Mouse (Mus musculus) ES-E14 (cell line): ENCODE measurements around the gene Tctn3. TPM values are rescaled to one million over a fixed set of nuclear protein-coding genes. Genes with fewer than 3 reads are reported as not detected.
A peak's percentile ranks its signal among the peaks of the same experiment; 100 is the strongest.

ENCODE experiments used
- DNase-seq: peaks from one replicate; pipeline ENCODE4 v3.0.0-alpha.2; 2013; ENCODE audit warnings: low read depth, low spot score
- H3K27ac ChIP-seq: 2 replicates; pipeline ENCODE4 v1.5.1; 2012; ENCODE audit warnings: low read depth, mild to moderate bottlenecking, low read length, moderate library complexity, mixed read lengths; ENCODE audit not compliant: poor library complexity, insufficient read depth, severe bottlenecking
- H3K36me3 ChIP-seq: 2 replicates; pipeline ENCODE4 v1.6.1; 2012; ENCODE audit warnings: mild to moderate bottlenecking, low read length, moderate library complexity, mixed read lengths; ENCODE audit not compliant: control insufficient read depth, poor library complexity, insufficient read depth, severe bottlenecking
- H3K4me1 ChIP-seq, 2 experiments: fragments of 150-350 bp in 1 of 2; sonication (generic) in 1 of 2; 2 replicates each; pipeline ENCODE4 v1.6.1; 2012; ENCODE audit warnings: low read length in 2 of 2, mild to moderate bottlenecking in 1 of 2, mixed read lengths in 1 of 2; ENCODE audit not compliant: control insufficient read depth in 2 of 2, insufficient read depth in 2 of 2, poor library complexity in 1 of 2
- H3K4me3 ChIP-seq, 2 experiments: fragments of 150-350 bp in 1 of 2; sonication (generic) in 1 of 2; 2 replicates each; pipeline ENCODE4 v1.5.1; 2012; ENCODE audit warnings: low read length in 2 of 2, low read depth in 1 of 2, mild to moderate bottlenecking in 1 of 2, mixed read lengths in 1 of 2; ENCODE audit not compliant: insufficient read depth in 1 of 2, poor library complexity in 1 of 2, severe bottlenecking in 1 of 2
- H3K9ac ChIP-seq: 2 replicates; pipeline ENCODE4 v1.6.1; 2012; ENCODE audit warnings: low read depth, mild to moderate bottlenecking, low read length, mixed read lengths; ENCODE audit not compliant: poor library complexity, insufficient read depth, severe bottlenecking
- H3K9me3 ChIP-seq: fragments of 150-350 bp; sonication (generic); 2 replicates; pipeline ENCODE4 v1.6.1; 2012; ENCODE audit warnings: low read depth, mild to moderate bottlenecking, low read length; ENCODE audit not compliant: control insufficient read depth, insufficient read depth
- CHD2 ChIP-seq: IDR thresholded peaks from 2 replicates; pipeline ENCODE4 v1.6.1; 2014; ENCODE audit warnings: mild to moderate bottlenecking, low read depth, low read length, inconsistent platforms
- HCFC1 ChIP-seq: IDR thresholded peaks from 2 replicates; pipeline ENCODE4 v1.6.1; 2012; ENCODE audit warnings: low read length, inconsistent platforms, borderline replicate concordance; ENCODE audit not compliant: insufficient read depth
- MAFK ChIP-seq: IDR thresholded peaks from 2 replicates; pipeline ENCODE4 v1.6.1; 2014; ENCODE audit warnings: mild to moderate bottlenecking, low read depth, low read length, inconsistent platforms; ENCODE audit not compliant: insufficient read depth
- ZC3H11A ChIP-seq: IDR thresholded peaks from 2 replicates; pipeline ENCODE4 v1.6.1; 2012; ENCODE audit warnings: low read depth, mild to moderate bottlenecking, inconsistent platforms, low read length, borderline replicate concordance
- ZNF384 ChIP-seq: IDR thresholded peaks from 2 replicates; pipeline ENCODE4 v1.6.1; 2012; ENCODE audit warnings: low read depth, low read length, inconsistent platforms
- in situ Hi-C, 2 experiments: fragments of 600-800 bp; cut with MboI; formaldehyde crosslinking; loops; one replicate each; pipeline ENCODE4 v1.15.1; 2025; ENCODE audit warnings: low sequenced_read_pairs in 2 of 2, inconsistent platforms in 1 of 2; ENCODE audit not compliant: unreplicated experiment in 2 of 2
- total RNA-seq: library from RNA; depleted of rRNA; stranded (reverse); fragments of 300-350 nt; gene quantifications from 2 replicates; pipeline ENCODE4 v1.2.3, GENCODE M21; 2012

Tctn3 gene
- total RNA-seq, 1 experiment: 8.8 TPM

DNA sequence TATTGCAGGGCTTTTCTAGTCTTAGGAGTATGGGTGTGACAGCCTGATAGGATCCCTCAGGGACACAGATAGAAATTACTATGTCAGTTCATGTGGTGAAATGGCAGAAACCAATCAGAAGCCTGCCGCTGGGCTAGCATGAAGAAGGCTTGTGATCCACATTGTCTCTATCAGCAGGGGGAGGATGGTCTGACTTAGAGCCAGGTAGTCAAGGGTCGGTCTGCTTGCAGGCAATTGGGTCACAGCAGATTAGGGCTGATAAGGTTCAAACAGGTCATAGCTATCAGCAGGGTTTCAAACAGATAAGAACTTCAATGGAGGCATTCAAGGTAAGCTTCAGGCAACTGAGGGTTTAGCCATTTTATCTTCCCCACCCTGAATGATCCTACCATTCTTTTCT, 31.1 kb downstream of the Tctn3 start:
- Histone ChIP-seq H3K9me3 (no peaks in the 10 kb centered on the region), H3K4me1 (no peaks in the 10 kb centered on the region), H3K36me3 (peaks cover 7% of the 10 kb centered on the region; the same call in 1 of the 2 replicates), H3K27ac (no peak overlapping the region), H3K9ac (no peak overlapping the region), H3K4me3 (no peak overlapping the region)
- in situ Hi-C loops: no loop called here
- TF ChIP-seq ZC3H11A (no peak), MAFK (no peak), HCFC1 (no peak), ZNF384 (no peak), CHD2 (no peak)
- DNase-seq: no peak

DNA sequence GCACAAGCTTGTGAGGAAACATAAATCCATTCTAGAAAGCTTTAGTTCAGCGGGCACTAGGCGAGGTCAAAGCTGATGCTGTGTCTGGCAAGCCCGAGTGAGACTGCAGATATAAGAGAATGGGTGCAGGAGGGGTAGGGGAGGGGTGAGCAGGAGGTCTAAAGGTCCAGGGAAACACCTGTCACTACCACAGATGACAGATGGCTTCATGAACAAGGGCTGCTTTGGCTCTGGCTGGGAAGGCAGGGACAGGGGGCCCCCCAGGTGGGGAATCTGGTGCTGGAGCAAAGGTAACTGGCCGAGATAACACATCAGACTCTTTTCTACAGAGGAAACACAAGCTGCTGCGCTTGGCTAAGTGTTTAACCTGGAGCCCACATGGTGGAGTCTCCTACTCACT, 36.6 kb downstream of the Tctn3 start:
- in situ Hi-C loops: no loop called here
- H3K9ac ChIP-seq: no peak overlapping the region
- peaks cover 29% of the 10 kb centered on the region; the same call in 1 of the 2 replicates for H3K36me3 ChIP-seq
- H3K4me1 ChIP-seq: no peaks in the 10 kb centered on the region
- H3K4me3 ChIP-seq: no peak overlapping the region
- no peak for DNase-seq
- TF ChIP-seq ZNF384 (no peak), HCFC1 (no peak), ZC3H11A (no peak), MAFK (no peak), CHD2 (no peak)
- no peak overlapping the region for H3K27ac ChIP-seq
- H3K9me3 ChIP-seq: no peaks in the 10 kb centered on the region

DNA sequence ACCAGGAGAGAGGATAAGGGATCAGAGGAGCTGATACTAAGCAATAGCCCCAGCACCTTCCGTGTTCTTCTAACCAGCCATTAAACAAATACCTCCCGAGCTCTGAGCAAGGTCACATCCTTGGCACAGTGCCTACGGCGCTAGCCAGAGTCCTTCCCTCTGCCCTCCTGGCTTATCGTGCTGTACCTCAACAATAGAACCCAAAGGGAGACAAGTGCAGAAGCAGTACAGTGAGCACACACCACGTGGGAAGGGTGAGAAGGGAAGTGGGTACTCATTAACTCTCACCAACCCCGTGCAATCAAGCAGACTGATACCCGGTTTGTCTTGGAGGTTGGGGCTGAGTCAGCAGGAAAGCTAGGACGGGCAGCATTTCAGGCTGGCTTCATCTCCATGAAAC, 41.3 kb downstream of the Tctn3 start:
- H3K4me1 ChIP-seq: no peaks in the 10 kb centered on the region
- DNase-seq: no peak
- TF ChIP-seq HCFC1 (no peak), MAFK (0 out of 2 replicates have a peak, but pooled peaks have one; percentile 33)
- in situ Hi-C loops: no loop called here
- H3K27ac ChIP-seq: no peak overlapping the region
- no peak overlapping the region for H3K9ac ChIP-seq
- peaks cover 37% of the 10 kb centered on the region; the same call in 1 of the 2 replicates for H3K36me3 ChIP-seq
- H3K4me3 ChIP-seq: no peak overlapping the region
- H3K9me3 ChIP-seq: peaks cover 4% of the 10 kb centered on the region

DNA sequence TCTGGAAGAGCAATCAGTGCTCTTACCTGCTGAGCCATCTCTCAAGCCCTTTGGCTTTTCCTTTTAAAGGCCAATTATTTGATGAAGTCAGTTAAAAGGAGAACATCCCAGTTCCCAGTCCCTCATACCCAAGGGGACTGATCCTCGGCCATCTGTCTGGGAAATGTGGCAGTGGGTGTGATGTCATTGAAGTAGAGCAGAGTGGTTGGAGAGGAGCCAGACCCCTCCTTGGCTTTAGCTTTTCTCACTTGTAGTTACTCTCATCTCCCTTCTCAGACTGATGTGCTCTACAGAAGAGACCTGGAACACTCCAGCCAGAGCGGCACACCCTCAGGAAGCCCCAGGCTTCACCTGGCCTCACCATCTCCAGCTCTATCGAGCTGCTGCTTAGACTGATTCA, 44.4 kb downstream of the Tctn3 start:
- H3K4me3 ChIP-seq: no peak overlapping the region
- DNase-seq: no peak
- peaks cover 39% of the 10 kb centered on the region; the same call in 1 of the 2 replicates for H3K36me3 ChIP-seq
- no peaks in the 10 kb centered on the region for H3K4me1 ChIP-seq
- TF ChIP-seq MAFK: no peak
- TF ChIP-seq CHD2: no peak
- no peak for TF ChIP-seq HCFC1
- no peak overlapping the region for H3K9ac ChIP-seq
- H3K27ac ChIP-seq: no peak overlapping the region
- H3K9me3 ChIP-seq: peaks cover 4% of the 10 kb centered on the region
- in situ Hi-C loops: no loop called here
